Mouse (Mus musculus): ENCODE results near the gene Cacnb2.

DNA sequence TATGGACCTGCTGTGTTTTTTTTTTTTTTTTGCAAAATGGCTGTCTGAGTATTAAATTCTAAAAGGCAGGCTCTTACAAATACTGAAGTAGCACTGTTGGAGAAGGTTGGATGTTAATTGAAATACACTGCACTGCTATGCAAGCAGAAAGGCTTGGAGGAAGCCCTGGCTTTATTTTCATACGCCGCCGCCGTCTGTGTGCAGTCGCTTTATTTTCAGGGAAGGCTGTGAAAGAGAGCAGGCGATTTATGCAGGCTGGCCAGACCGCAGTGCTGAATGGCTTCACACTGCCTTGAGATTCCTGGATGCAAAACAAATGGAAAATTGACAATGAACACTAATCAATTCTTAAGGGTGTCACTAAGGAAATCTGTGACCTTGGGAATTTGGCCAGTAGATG is 137.5 kb downstream of the Cacnb2 start:
- TF ChIP-seq CTCF (IDR thresholded peaks at IDR 0.05) (no peak), POLR2A (IDR thresholded peaks at IDR 0.05; ENCODE audit: insufficient read depth, low read depth, low read length) (no peak)
